Mouse (Mus musculus): Measurements from ENCODE around the gene Tbcd. TPM values are rescaled to one million over a fixed set of nuclear protein-coding genes. Genes with fewer than 3 reads are reported as not detected.

Gene Tbcd
- total RNA-seq, 2 experiments from 2014 or later: 11.0 to 11.6 TPM

DNA sequence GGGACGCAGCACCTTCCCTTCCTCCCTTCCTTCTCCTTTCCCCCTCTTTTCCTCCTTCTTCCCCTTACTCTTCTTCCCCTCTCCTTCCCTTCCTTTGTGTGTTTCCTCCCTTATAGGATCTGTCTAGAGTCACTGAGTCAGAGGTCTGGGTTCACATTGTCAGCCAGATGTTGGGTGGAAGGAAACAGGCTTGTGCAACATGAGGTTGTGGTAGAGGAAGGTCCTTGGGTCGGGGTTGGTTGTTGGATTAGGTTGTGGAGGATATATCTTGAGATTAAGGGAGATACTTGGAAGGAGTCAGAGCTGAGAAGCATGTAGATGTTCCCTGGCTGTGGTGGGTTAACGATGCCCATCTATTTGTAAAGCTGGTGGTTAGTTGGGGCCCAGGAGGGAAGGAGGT is 23.1 kb downstream of the Tbcd start:
- DNase-seq: no peak
- intact Hi-C loops (cut with DNase I): no loop called here

DNA sequence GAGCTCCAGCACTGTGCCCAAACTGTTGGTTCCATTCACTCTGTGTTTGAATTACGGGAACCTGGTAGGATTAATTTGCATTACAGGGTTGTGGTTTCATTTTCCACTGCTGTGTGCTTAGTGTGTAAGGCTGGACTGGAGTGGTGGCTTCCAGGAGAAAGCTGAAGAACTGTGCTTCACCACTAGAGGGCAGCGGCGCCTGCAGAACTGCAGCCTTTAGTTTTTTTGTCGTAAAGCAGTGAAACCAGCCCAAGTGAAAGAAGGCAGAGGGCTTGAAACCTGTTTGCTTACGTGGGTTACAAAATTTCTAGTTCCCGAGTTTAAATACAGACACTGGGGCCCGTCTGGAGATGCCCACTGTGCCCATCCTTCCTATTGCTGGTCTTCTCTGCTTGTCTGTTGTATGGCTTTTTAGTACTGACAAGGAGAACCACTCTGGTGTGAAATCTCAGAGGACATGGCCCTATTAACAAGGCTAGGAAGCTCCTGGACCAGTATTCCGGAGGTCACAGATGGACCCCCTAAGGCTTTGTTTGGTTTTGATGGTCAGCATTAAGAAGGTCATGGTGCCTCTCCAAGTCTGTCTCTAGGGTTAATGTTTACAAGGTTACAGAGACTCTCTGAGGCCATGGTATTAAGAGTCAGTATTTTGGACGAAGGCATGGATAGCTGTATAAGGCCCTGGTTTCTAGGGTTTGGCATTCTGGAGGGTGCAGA is 24.1 kb downstream of the Tbcd start:
- DNase-seq: peak; percentile 63 to 74

GRCm38 (mm10) chr11:121479476-121480203 is 27.9 kb downstream of the Tbcd start:
- no peak for DNase-seq
- intact Hi-C loops (cut with DNase I): no loop called here

More for the DNA sequence above, 24.1 kb downstream of the Tbcd start:
- intact Hi-C loops (cut with DNase I): loop anchor here (1.0 kb wide), 1 partner anchor 332 kb away; no protein-coding TSS in a partner anchor

DNA sequence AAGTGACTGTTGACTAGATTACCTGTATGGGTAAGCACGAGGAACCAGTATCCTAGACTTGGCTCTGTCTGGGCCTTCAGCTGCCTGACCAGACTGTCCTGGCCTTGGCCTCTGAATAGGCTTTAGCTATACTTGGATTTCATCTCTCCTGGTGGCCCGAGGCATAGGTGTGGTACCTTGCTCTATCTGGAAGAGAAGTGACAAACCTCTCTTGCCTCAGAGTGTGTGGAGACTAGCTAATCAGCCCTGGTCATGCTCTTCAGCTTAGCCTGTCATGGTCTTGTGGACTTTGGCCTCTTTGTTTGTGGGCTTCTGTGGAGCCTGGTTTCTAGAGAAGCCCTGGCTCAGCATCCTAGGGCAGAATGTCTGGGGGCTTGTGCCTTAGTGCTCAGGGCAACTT is 29.4 kb downstream of the Tbcd start:
- intact Hi-C loops (cut with DNase I): no loop called here

DNA sequence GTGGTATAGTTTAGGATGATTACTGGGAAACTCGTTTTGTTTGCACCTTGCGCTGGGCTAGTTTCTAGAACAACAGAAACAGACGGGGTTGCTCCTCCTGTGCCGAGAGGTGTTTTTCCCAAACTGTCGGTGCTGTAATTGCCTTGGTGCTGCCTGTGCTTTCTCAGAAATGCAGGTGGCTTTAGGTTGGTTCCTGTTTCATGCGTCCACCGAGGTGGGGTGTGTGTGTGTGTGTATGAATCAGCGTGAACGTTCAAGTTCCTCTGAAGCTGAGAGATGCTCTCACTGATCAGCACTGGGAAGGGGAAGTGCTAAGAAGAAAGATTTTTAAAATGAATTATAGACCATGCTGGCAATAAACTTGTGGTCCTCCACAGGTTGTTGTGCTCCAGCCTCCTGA is 34.1 kb downstream of the Tbcd start:
- intact Hi-C loops (cut with DNase I): no loop called here

More for the DNA sequence above, 29.4 kb downstream of the Tbcd start:
- no peak for DNase-seq

DNA sequence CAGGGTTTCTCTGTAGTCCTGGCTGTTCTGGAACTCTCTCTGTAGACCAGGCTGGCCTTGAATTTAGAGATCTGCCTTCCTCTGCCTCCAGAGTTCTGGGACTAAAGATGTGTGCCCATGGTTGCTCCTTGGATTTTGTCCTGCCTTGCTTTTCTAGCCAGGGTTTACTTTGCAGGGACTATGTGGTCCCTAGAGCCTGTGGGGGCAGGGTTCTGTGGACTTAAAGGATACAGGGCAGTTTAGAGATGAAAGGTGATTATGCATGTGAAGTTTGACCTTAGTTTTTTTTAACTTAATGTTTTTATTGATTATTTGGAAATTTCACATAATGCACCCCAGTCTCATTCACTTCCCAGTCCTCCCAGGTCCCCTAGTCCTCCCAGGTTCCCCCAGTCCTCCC is 38.9 kb downstream of the Tbcd start:
- no peak for DNase-seq
- intact Hi-C loops (cut with DNase I): no loop called here

More for the DNA sequence above, 34.1 kb downstream of the Tbcd start:
- no peak for DNase-seq

DNA sequence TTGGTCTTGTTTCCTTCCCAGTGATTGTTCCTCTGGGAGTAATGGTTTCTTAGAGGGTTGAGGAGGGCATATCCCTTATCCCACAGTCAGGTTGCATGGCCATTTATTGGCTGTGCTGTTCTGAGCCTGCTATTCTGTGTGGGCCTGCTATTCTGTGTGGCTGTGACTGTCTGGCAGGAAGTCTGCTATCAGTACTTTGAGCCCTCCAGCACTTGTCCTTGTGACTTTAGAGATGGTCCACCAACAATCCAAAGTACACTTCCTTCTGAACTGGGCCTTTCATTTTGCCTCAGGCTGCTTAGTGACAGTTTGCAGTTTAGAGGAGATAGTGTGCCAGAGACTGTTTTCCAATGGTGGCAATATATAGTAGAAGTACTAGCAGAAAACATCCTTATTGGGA is 48.8 kb downstream of the Tbcd start:
- intact Hi-C loops (cut with DNase I): no loop called here
- no peak for DNase-seq

GRCm38 (mm10) chr11:121501525-121501924 is 49.8 kb downstream of the Tbcd start:
- intact Hi-C loops (cut with DNase I): no loop called here
- no peak for DNase-seq

DNA sequence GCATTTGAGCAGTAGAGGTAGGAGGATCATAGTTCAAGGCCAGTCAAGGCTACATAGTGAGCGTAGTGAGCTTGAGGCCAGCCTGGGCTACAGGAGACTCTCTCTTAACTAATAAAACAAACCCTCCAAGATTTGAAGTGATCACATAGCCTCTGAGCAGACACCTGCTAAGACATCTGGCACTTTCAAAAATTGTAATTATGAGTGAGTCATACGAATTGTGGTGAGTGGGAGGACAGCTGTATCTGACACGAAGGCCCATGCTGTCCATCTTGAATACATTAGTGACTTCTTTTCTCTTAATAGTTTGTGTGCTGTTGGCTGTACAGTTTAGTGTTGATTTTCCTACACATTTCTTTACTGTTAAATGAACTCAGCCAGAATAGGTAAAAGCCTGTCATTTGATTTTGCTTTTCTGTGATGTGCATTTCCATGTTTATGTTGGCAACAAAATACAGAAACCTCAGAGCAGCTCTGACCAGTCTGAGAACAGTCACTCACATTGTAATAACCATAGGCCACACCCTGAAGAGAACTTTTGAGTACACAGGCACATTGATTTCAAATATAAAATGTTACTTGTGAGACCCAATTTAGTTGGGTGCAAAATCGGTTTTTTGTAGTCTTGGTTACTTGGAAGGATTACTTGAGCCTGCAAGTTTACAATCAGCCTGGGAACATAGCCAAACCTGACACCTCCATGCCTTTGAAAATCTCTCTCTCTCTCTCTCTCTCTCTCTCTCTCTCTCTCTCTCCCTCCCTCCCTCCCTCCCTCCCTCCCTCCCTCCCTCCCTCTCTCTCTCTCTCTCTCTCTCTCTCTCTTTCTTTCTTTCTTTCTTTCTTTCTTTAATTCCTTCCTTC is 50.5 kb downstream of the Tbcd start:
- intact Hi-C loops (cut with DNase I): no loop called here
- no peak for DNase-seq

GRCm38 (mm10) chr11:121508478-121508877 is 56.7 kb downstream of the Tbcd start:
- no peak for DNase-seq
- intact Hi-C loops (cut with DNase I): no loop called here

GRCm38 (mm10) chr11:121510512-121511246 is 58.9 kb downstream of the Tbcd start:
- DNase-seq: no peak
- intact Hi-C loops (cut with DNase I): no loop called here

DNA sequence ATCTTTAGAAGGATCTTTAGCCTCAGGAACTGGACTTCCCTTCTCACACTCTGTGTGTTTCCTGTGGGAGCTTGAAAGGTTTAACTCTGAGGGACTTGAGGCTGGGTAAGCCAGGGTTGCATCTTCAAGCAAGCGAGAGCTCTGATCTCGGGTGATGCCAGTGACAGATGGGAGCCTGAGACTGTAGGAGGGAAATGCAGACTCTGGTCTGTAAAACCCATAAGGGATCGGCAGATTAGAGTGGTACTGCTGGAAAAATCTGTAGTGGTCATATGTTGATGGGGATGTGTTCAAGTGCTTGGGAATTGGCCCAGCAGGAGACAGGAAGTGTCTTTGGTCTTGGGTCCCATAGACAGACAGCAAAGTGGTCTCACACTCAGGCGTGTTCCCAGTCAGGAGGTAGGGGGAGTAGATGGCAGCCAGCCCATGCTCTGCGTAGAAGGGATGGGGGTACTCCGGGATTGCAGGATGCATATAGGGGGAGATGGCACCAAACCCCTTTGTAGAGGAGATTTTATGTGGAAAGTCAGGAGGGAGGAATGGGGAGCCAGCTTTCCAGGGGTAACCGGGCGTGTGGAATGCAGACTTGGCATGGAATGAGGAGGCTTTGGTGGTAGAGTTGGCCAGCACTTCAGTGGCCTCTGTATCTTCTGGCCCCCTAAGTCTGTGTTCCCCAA is 61.3 kb downstream of the Tbcd start:
- no peak for DNase-seq
- intact Hi-C loops (cut with DNase I): no loop called here

- intact Hi-C loops (cut with DNase I): no loop called here
- no peak for DNase-seq
Observed at GRCm38 (mm10) chr11:121515996-121516395, 64.2 kb downstream of the Tbcd start.

- intact Hi-C loops (cut with DNase I): no loop called here
- DNase-seq: no peak
Observed at GRCm38 (mm10) chr11:121516906-121517305, 65.2 kb downstream of the Tbcd start.

DNA sequence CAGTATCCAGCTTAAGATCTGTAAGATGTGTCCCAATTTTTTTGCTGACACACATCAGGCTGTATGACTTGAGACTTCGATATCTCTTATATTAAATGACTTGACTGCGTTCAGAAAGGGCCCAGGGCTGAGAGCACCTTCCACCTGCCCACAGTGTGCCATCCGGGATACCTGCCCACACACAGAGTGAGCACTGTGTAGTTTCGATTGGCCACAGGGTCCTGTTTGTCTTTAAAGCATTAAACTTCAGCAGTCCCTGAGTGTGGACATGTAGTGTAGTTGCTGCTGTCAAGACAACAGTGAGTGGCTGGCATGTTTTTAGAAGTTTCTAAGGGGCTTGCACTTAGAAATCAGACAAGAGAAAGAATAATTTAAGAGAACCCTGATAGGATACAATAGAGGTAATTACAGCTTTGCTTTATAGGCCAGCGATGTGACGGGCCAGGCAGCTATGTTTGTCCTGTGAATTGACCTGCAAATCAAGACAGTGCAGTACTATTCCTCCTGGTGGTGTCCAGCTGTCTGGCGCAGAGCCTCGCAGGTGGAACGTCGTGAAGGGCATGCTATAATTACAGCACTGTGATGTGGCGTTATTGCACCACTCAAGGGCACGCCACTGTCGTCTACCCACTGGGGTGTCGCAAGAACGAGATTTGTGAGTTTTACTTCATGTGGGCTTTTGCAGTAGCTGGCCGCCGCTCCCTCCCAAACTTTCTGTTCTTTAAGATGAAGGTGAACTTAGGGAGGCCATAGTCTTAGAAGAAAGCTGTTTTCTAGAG is 66.1 kb downstream of the Tbcd start:
- intact Hi-C loops (cut with DNase I): no loop called here
- DNase-seq: peak in 1 of 2 experiments; percentile 10

DNA sequence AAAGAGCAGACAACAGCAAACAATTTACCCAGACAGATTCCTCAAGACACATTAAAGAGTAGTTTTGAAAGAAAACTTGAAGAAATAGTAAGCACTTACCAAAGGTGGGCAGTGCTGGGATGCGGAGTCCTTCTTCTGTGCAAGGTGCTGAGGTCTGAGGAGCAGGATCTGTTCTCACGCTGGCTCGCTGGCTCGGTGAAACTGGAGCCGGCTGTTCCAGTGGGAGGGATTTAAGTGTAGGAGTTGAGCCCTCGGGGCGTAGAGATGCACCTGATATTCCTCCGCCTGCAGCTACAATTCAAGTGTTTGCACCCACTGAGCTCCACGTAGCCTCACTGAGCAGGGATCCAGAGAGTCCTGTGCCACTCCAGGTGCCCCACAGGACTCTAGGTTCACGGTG is 67.4 kb downstream of the Tbcd start, which contains the start of gene Zfp750:
Gene Zfp750 (minus strand): TSS at position 203 of the 400 bp plus-strand sequence.
- no peak for DNase-seq
- intact Hi-C loops (cut with DNase I): no loop called here

DNA sequence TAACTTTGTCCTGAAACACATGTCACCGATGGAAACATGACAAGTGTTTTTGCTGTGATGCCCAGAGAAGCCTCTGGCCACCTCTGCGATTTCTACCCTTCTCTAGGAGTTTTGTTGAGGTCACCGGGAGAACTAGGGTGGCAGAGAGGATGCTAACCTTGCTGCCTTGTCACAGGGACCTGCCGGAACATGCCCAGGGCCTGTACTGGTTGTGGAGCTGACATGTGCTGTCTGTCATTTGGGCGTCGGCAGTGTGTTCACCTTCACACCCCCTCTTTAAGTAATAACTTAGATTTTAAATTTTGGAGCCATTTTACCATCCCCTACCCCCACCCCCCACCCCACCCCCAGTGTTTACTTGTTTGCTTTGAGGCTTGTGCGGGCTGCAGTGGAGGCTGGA is 68.0 kb downstream of the Tbcd start:
- no peak for DNase-seq

GRCm38 (mm10) chr11:121520761-121521160 is 69.0 kb downstream of the Tbcd start:
- intact Hi-C loops (cut with DNase I): no loop called here
- DNase-seq: no peak

More for the DNA sequence above, 68.0 kb downstream of the Tbcd start:
- intact Hi-C loops (cut with DNase I): no loop called here

DNA sequence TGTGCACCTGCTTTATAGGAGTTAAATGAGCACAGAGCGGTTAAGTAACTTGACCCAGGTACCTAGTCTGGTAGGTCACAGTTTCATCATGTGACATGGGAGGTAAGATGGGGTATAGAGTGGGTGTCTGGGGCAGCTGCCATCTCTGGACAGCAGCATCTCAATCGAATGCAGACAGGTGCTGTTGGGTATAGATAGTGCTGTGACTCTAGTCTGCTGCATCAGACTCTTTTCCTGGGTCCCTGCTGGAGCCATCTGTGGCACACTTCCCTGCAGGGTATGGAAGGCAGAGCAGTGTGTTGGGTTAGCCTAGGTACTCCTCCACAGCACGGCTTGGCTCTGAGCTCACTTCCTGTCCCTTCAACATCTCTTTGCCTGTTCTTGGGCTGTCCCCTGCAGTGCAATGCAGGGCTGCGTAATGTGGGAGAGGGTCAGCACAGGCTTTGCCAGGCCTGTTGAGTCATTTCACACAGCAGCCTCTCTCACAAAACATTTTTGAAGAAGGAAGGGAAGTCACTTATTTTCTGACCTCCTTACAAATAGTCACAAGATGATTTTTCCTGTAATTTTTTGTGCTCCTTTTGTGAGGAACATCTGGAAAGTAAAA is 70.5 kb downstream of the Tbcd start:
- intact Hi-C loops (cut with DNase I): no loop called here
- DNase-seq: no peak

All from heart, postnatal 36 days (tissue).